Mouse (Mus musculus): Measurements from ENCODE around the gene Minpp1.

GRCm38 (mm10) chr19:32516575-32516974 lies 31.0 kb downstream of the Minpp1 start:
- TF ChIP-seq CTCF (IDR thresholded peaks at IDR 0.05; ENCODE audit: low read depth, low read length) (no peak), POLR2A (IDR thresholded peaks at IDR 0.05; ENCODE audit: borderline replicate concordance, low read depth, low read length) (no peak)
